Mouse (Mus musculus) forebrain, embryonic 16.5 days (tissue): ENCODE data around the gene Arhgap17. TPM values are rescaled to one million over a fixed set of nuclear protein-coding genes. Genes with fewer than 3 reads are reported as not detected.

Experiments used
- ATAC-seq: fragments of 200-750 bp; cut with Nextera tagmentation; 2 replicates; pipeline ENCODE4 v1.8.0; 2017; ENCODE audit warnings: mild to moderate bottlenecking, moderate library complexity
- H3K27ac ChIP-seq: fragments of 300-500 bp; sonication (generic); 2 replicates; pipeline ENCODE4 v1.5.1; 2014; ENCODE audit warnings: low read length, control low read depth
- H3K27me3 ChIP-seq: fragments of 300-500 bp; sonication (generic); replicated peaks from 2 replicates; pipeline ENCODE4 v1.6.1; 2014; ENCODE audit warnings: low read length; ENCODE audit not compliant: control insufficient read depth, insufficient read depth
- H3K36me3 ChIP-seq: fragments of 300-500 bp; sonication (generic); 2 replicates; pipeline ENCODE4 v1.6.1; 2014; ENCODE audit not compliant: control insufficient read depth, insufficient read depth
- H3K4me1 ChIP-seq: fragments of 300-500 bp; sonication (generic); replicated peaks from 2 replicates; pipeline ENCODE4 v1.6.1; 2014; ENCODE audit warnings: low read length; ENCODE audit not compliant: control insufficient read depth, insufficient read depth
- H3K4me2 ChIP-seq: fragments of 300-500 bp; sonication (generic); 2 replicates; pipeline ENCODE4 v1.6.1; 2014; ENCODE audit warnings: mild to moderate bottlenecking, low read length, control low read depth
- H3K4me3 ChIP-seq: fragments of 300-500 bp; sonication (generic); replicated peaks from 2 replicates; pipeline ENCODE4 v1.5.1; 2014; ENCODE audit warnings: mild to moderate bottlenecking, low read length, control low read depth
- H3K9ac ChIP-seq: fragments of 300-500 bp; sonication (generic); replicated peaks from 2 replicates; pipeline ENCODE4 v1.6.1; 2014; ENCODE audit warnings: low read depth, low read length, control low read depth
- H3K9me3 ChIP-seq: fragments of 300-500 bp; sonication (generic); 2 replicates; pipeline ENCODE4 v1.6.1; 2016; ENCODE audit warnings: low read length; ENCODE audit not compliant: control insufficient read depth
- WGBS: fragments of 180-500 bp; shearing (Covaris S2); extraction: QIAGEN DNeasy Blood & Tissue Kit; methylation state at CpG from one replicate; pipeline ENCODE4 v1.1.7; 2014; 5-methylcytosine and 5-hydroxymethylcytosine counted together
- polyA plus RNA-seq: library from polyadenylated mRNA; unstranded; fragments of >200 nt; fragmentation: Nextera tagmentation; extraction: Ambion mirVana; gene quantifications from 2 replicates; pipeline ENCODE4 v1.2.1, GENCODE M21; 2015

Gene Arhgap17
- polyA plus RNA-seq, 1 experiment from 2014 or later: 9.5 TPM

GRCm38 (mm10) chr7:123350243-123350642, 19.5 kb downstream of the Arhgap17 start:
- Histone ChIP-seq H3K27ac (no peak overlapping the region), H3K27me3 (no peaks in the 10 kb centered on the region), H3K36me3 (no peaks in the 10 kb centered on the region), H3K4me3 (no peak overlapping the region), H3K9ac (no peak overlapping the region), H3K4me1 (no peaks in the 10 kb centered on the region), H3K4me2 (no peak overlapping the region), H3K9me3 (no peaks in the 10 kb centered on the region)
- no peak for ATAC-seq
- 85% methylated on average over 2 of the region's 2 CpGs for WGBS

- WGBS: 67% methylated on average over 11 of the region's 11 CpGs
- Histone ChIP-seq H3K9ac (no peak overlapping the region), H3K4me2 (no peak overlapping the region), H3K4me3 (no peak overlapping the region), H3K4me1 (no peaks in the 10 kb centered on the region), H3K9me3 (no peaks in the 10 kb centered on the region), H3K27me3 (no peaks in the 10 kb centered on the region), H3K36me3 (no peaks in the 10 kb centered on the region), H3K27ac (no peak overlapping the region)
- ATAC-seq: no peak
These were observed 19.9 kb downstream of the Arhgap17 start for GRCm38 (mm10) chr7:123349813-123350212.

GRCm38 (mm10) chr7:123346631-123347290, 23.0 kb downstream of the Arhgap17 start:
- no peaks in the 10 kb centered on the region for H3K9me3 ChIP-seq
- ATAC-seq: no peak
- no peak overlapping the region for H3K9ac ChIP-seq
- H3K36me3 ChIP-seq: no peaks in the 10 kb centered on the region
- no peak overlapping the region for H3K4me3 ChIP-seq
- no peak overlapping the region for H3K27ac ChIP-seq
- H3K4me2 ChIP-seq: no peak overlapping the region
- 0 out of 2 replicates have a peak, but pooled peaks cover 3% of the 10 kb centered on the region for H3K4me1 ChIP-seq
- no peaks in the 10 kb centered on the region for H3K27me3 ChIP-seq
- 80% methylated on average over 7 of the region's 7 CpGs for WGBS

- Histone ChIP-seq H3K27ac (no peak overlapping the region), H3K27me3 (no peaks in the 10 kb centered on the region), H3K4me3 (no peak overlapping the region), H3K9ac (no peak overlapping the region), H3K36me3 (no peaks in the 10 kb centered on the region), H3K4me2 (no peak overlapping the region), H3K4me1 (peaks cover 12% of the 10 kb centered on the region), H3K9me3 (no peaks in the 10 kb centered on the region)
- no peak for ATAC-seq
- WGBS: 82% methylated on average over 3 of the region's 3 CpGs
These were observed 24.6 kb downstream of the Arhgap17 start for GRCm38 (mm10) chr7:123345041-123345544.

- Histone ChIP-seq H3K27me3 (no peaks in the 10 kb centered on the region), H3K27ac (no peak overlapping the region), H3K4me2 (no peak overlapping the region), H3K9ac (no peak overlapping the region), H3K36me3 (no peaks in the 10 kb centered on the region), H3K9me3 (no peaks in the 10 kb centered on the region), H3K4me1 (peaks cover 14% of the 10 kb centered on the region), H3K4me3 (no peak overlapping the region)
- ATAC-seq: no peak
- WGBS: 96% methylated on average over 5 of the region's 5 CpGs
These were observed 25.5 kb downstream of the Arhgap17 start for GRCm38 (mm10) chr7:123344079-123344780.

GRCm38 (mm10) chr7:123341896-123342295, 27.8 kb downstream of the Arhgap17 start:
- H3K4me1 ChIP-seq: peaks cover 14% of the 10 kb centered on the region
- H3K36me3 ChIP-seq: no peaks in the 10 kb centered on the region
- H3K4me2 ChIP-seq: no peak overlapping the region
- no peaks in the 10 kb centered on the region for H3K27me3 ChIP-seq
- no peak overlapping the region for H3K9ac ChIP-seq
- no peaks in the 10 kb centered on the region for H3K9me3 ChIP-seq
- ATAC-seq: no peak
- 58% methylated on average over 5 of the region's 5 CpGs for WGBS
- H3K4me3 ChIP-seq: no peak overlapping the region
- H3K27ac ChIP-seq: no peak overlapping the region

GRCm38 (mm10) chr7:123338351-123338750, 31.4 kb downstream of the Arhgap17 start:
- whole genome bisulfite sequencing: 65% methylated on average over 8 of the region's 8 CpGs
- H3K4me2 ChIP-seq: no peak overlapping the region
- no peak overlapping the region for H3K27ac ChIP-seq
- H3K36me3 ChIP-seq: no peaks in the 10 kb centered on the region
- no peaks in the 10 kb centered on the region for H3K9me3 ChIP-seq
- H3K9ac ChIP-seq: no peak overlapping the region
- no peaks in the 10 kb centered on the region for H3K27me3 ChIP-seq
- H3K4me1 ChIP-seq: peaks cover 14% of the 10 kb centered on the region
- ATAC-seq: no peak
- no peak overlapping the region for H3K4me3 ChIP-seq

- no peaks in the 10 kb centered on the region for H3K36me3 ChIP-seq
- H3K4me1 ChIP-seq: peaks cover 10% of the 10 kb centered on the region
- no peak overlapping the region for H3K4me2 ChIP-seq
- ATAC-seq: no peak
- H3K4me3 ChIP-seq: no peak overlapping the region
- no peak overlapping the region for H3K9ac ChIP-seq
- WGBS: 22% methylated on average over 1 of the region's 1 CpGs
- no peaks in the 10 kb centered on the region for H3K27me3 ChIP-seq
- no peaks in the 10 kb centered on the region for H3K9me3 ChIP-seq
- H3K27ac ChIP-seq: no peak overlapping the region
These were observed 33.4 kb downstream of the Arhgap17 start for GRCm38 (mm10) chr7:123336322-123336721.

GRCm38 (mm10) chr7:123330506-123330905, 39.2 kb downstream of the Arhgap17 start:
- 87% methylated on average over 9 of the region's 9 CpGs for WGBS
- no peaks in the 10 kb centered on the region for H3K36me3 ChIP-seq
- no peak overlapping the region for H3K9ac ChIP-seq
- H3K4me2 ChIP-seq: no peak overlapping the region
- no peaks in the 10 kb centered on the region for H3K27me3 ChIP-seq
- no peak overlapping the region for H3K4me3 ChIP-seq
- H3K4me1 ChIP-seq: no peaks in the 10 kb centered on the region
- no peak overlapping the region for H3K27ac ChIP-seq
- ATAC-seq: no peak
- no peaks in the 10 kb centered on the region for H3K9me3 ChIP-seq
